Mouse (Mus musculus): ENCODE data around the gene Exo5. TPM values are rescaled to one million over a fixed set of nuclear protein-coding genes. Genes with fewer than 3 reads are reported as not detected.

Gene Exo5
- polyA plus RNA-seq, 1 experiment from 2014 or later: 10.8 TPM

GRCm38 (mm10) chr4:120952163-120952562, 27.3 kb upstream of the Exo5 start:
- Histone ChIP-seq H3K4me1 (ENCODE audit: control insufficient read depth in 2 of 2, insufficient read depth in 2 of 2, low read length in 2 of 2) (peaks cover 0 to 8% of the 10 kb centered on the region in 2 experiments; a peak in 2 of 4 replicates), H3K4me2 (ENCODE audit: low read length) (peak overlapping the region; percentile 80), H3K9me3 (ENCODE audit: control insufficient read depth, low read length) (no peaks in the 10 kb centered on the region), H3K36me3 (ENCODE audit: control insufficient read depth, insufficient read depth, low read length) (peaks cover 4% of the 10 kb centered on the region), H3K4me3 (ENCODE audit: control insufficient read depth in 1 of 2, insufficient read depth in 1 of 2, low read depth in 1 of 2, low read length in 2 of 2) (peak overlapping the region; percentile 82 to 86; a peak in 3 of 4 replicates), H3K27me3 (ENCODE audit: control insufficient read depth, insufficient read depth, low read length) (no peaks in the 10 kb centered on the region), H3K27ac (replicated peaks in 1 of 2; ENCODE audit: control insufficient read depth in 1 of 2, insufficient read depth in 1 of 2, low read depth in 2 of 2, low read length in 2 of 2) (peak overlapping the region; percentile 93 to 96), H3K9ac (ENCODE audit: low read length) (peak overlapping the region; percentile 93)
- peak; percentile 28; the same call in 1 of the 2 replicates for ATAC-seq (ENCODE audit: insufficient number of reproducible peaks, insufficient read depth, low FRiP score, low read depth)
- WGBS: 38% methylated on average over 6 of the region's 6 CpGs

GRCm38 (mm10) chr4:120951428-120951973, 26.7 kb upstream of the Exo5 start, which contains the start of gene Zfp69:
Zfp69 (minus strand) TSS chr4:120951699.
- H3K27ac ChIP-seq (replicated peaks in 1 of 2; ENCODE audit: control insufficient read depth in 1 of 2, insufficient read depth in 1 of 2, low read depth in 2 of 2, low read length in 2 of 2): peak within 1 kb of the TSS; percentile 93 to 96

DNA sequence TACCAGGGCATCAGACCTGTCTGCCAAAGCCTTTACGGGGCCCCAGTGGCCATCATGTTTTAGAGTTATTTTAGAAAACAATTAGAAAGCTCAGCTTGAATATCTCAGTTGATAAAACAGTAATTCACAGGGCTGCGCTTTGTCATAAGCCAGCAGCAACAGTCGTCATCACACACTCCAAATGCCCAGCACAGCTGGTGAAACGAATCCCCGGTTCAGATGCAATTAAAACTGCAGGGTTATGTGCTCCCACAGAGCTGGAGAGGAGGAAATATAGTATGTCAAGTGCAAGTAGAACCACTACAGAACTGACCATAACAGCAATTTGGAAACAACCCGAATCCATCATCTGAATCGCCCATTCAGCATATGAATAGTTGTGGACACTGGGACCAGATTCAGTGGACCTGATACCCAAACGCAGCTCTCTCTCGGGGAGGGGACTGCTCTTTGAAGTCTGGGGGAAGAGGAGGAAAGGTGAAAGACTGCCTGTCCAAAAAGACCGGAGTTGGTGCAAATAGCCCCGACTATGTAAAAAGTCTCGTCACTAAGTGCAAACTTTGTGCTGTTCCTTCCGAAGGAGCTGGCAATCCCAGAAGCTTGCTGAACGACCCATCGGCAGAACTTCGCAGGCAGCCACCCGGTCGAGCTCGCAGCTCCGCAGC, 26.1 kb upstream of the Exo5 start:
- Histone ChIP-seq H3K27me3 (ENCODE audit: control insufficient read depth, insufficient read depth, low read length) (no peaks in the 10 kb centered on the region), H3K9ac (ENCODE audit: low read length) (peak overlapping the region; percentile 93), H3K9me3 (ENCODE audit: control insufficient read depth, low read length) (no peaks in the 10 kb centered on the region), H3K4me1 (ENCODE audit: control insufficient read depth in 2 of 2, insufficient read depth in 2 of 2, low read length in 2 of 2) (peaks cover 0 to 8% of the 10 kb centered on the region in 2 experiments; a peak in 2 of 4 replicates), H3K36me3 (ENCODE audit: control insufficient read depth, insufficient read depth, low read length) (peaks cover 16% of the 10 kb centered on the region), H3K4me2 (ENCODE audit: low read length) (peak overlapping the region; percentile 80), H3K4me3 (ENCODE audit: control insufficient read depth in 1 of 2, insufficient read depth in 1 of 2, low read depth in 1 of 2, low read length in 2 of 2) (peak overlapping the region; percentile 82 to 86), H3K27ac (replicated peaks in 1 of 2; ENCODE audit: control insufficient read depth in 1 of 2, insufficient read depth in 1 of 2, low read depth in 2 of 2, low read length in 2 of 2) (peak overlapping the region; percentile 87 to 93)
- WGBS: 1% methylated on average over 20 of the region's 20 CpGs
- 0 out of 2 replicates have a peak, but pooled peaks have one; percentile 21 for ATAC-seq (ENCODE audit: insufficient number of reproducible peaks, insufficient read depth, low FRiP score, low read depth)

More at GRCm38 (mm10) chr4:120951428-120951973, 26.7 kb upstream of the Exo5 start, which contains the start of gene Zfp69:
- H3K9me3 ChIP-seq (ENCODE audit: control insufficient read depth, low read length): no peaks in the 10 kb centered on the region
- peaks cover 0 to 8% of the 10 kb centered on the region in 2 experiments; a peak in 2 of 4 replicates for H3K4me1 ChIP-seq (ENCODE audit: control insufficient read depth in 2 of 2, insufficient read depth in 2 of 2, low read length in 2 of 2)
- peak within 1 kb of the TSS; percentile 82 to 86 for H3K4me3 ChIP-seq (ENCODE audit: control insufficient read depth in 1 of 2, insufficient read depth in 1 of 2, low read depth in 1 of 2, low read length in 2 of 2)
- H3K4me2 ChIP-seq (ENCODE audit: low read length): peak within 1 kb of the TSS; percentile 80
- peaks cover 11% of the 10 kb centered on the region for H3K36me3 ChIP-seq (ENCODE audit: control insufficient read depth, insufficient read depth, low read length)
- WGBS: under 1% methylated on average over 52 of the region's 60 CpGs
- H3K9ac ChIP-seq (ENCODE audit: low read length): peak within 1 kb of the TSS; percentile 93
- peak; percentile 95 for ATAC-seq (ENCODE audit: insufficient number of reproducible peaks, insufficient read depth, low FRiP score, low read depth)
- H3K27me3 ChIP-seq (ENCODE audit: control insufficient read depth, insufficient read depth, low read length): no peaks in the 10 kb centered on the region

DNA sequence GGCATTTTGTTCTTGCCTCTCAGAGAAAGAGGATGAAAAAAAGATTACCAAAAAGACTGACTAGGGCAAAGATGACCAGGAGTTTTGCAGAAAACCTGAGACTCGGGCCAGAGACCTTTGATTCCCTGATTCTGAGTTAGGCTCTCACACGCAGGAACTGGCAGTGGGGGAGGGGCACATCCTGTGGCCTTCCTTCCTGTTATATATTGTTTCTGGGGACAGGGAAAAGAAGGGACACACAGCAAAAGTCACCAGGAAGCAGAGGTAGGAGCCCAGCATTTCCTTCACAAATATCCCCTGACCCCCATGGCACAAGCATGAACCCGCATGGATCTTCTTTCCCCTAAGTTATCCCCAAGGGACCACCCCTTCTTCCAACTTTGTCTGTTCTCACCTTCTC, 24.1 kb upstream of the Exo5 start:
- ATAC-seq (ENCODE audit: insufficient number of reproducible peaks, insufficient read depth, low FRiP score, low read depth): no peak
- H3K4me1 ChIP-seq (ENCODE audit: control insufficient read depth in 2 of 2, insufficient read depth in 2 of 2, low read length in 2 of 2): peaks cover 0 to 8% of the 10 kb centered on the region in 2 experiments; a peak in 2 of 4 replicates
- WGBS: 54% methylated on average over 3 of the region's 3 CpGs
- H3K27me3 ChIP-seq (ENCODE audit: control insufficient read depth, insufficient read depth, low read length): no peaks in the 10 kb centered on the region
- peak overlapping the region; percentile 93; the same call in 1 of the 2 replicates for H3K9ac ChIP-seq (ENCODE audit: low read length)
- peak overlapping the region; percentile 2 to 82; a peak in 2 of 4 replicates for H3K4me3 ChIP-seq (ENCODE audit: control insufficient read depth in 1 of 2, insufficient read depth in 1 of 2, low read depth in 1 of 2, low read length in 2 of 2)
- peak overlapping the region; percentile 1 to 93; a peak in 3 of 4 replicates for H3K27ac ChIP-seq (replicated peaks in 1 of 2; ENCODE audit: control insufficient read depth in 1 of 2, insufficient read depth in 1 of 2, low read depth in 2 of 2, low read length in 2 of 2)
- no peaks in the 10 kb centered on the region for H3K9me3 ChIP-seq (ENCODE audit: control insufficient read depth, low read length)
- H3K4me2 ChIP-seq (ENCODE audit: low read length): peak overlapping the region; percentile 80
- peaks cover 32% of the 10 kb centered on the region for H3K36me3 ChIP-seq (ENCODE audit: control insufficient read depth, insufficient read depth, low read length)

- Histone ChIP-seq H3K27me3 (ENCODE audit: control insufficient read depth, insufficient read depth, low read length) (no peaks in the 10 kb centered on the region), H3K4me2 (ENCODE audit: low read length) (no peak overlapping the region), H3K27ac (replicated peaks in 1 of 2; ENCODE audit: control insufficient read depth in 1 of 2, insufficient read depth in 1 of 2, low read depth in 2 of 2, low read length in 2 of 2) (no peak overlapping the region), H3K4me1 (ENCODE audit: control insufficient read depth in 2 of 2, insufficient read depth in 2 of 2, low read length in 2 of 2) (no peaks in the 10 kb centered on the region), H3K9ac (ENCODE audit: low read length) (no peak overlapping the region), H3K36me3 (ENCODE audit: control insufficient read depth, insufficient read depth, low read length) (peaks cover 41% of the 10 kb centered on the region), H3K9me3 (ENCODE audit: control insufficient read depth, low read length) (peaks cover 9% of the 10 kb centered on the region), H3K4me3 (ENCODE audit: control insufficient read depth in 1 of 2, insufficient read depth in 1 of 2, low read depth in 1 of 2, low read length in 2 of 2) (no peak overlapping the region)
- WGBS: 57% methylated on average over 3 of the region's 3 CpGs
- no peak for ATAC-seq (ENCODE audit: insufficient number of reproducible peaks, insufficient read depth, low FRiP score, low read depth)
Measured at GRCm38 (mm10) chr4:120935006-120935405, 10.2 kb upstream of the Exo5 start.

GRCm38 (mm10) chr4:120930736-120931135, 5.9 kb upstream of the Exo5 start:
- Histone ChIP-seq H3K27me3 (ENCODE audit: control insufficient read depth, insufficient read depth, low read length) (no peaks in the 10 kb centered on the region), H3K36me3 (ENCODE audit: control insufficient read depth, insufficient read depth, low read length) (peaks cover 41% of the 10 kb centered on the region), H3K4me3 (ENCODE audit: control insufficient read depth in 1 of 2, insufficient read depth in 1 of 2, low read depth in 1 of 2, low read length in 2 of 2) (no peak overlapping the region), H3K9me3 (ENCODE audit: control insufficient read depth, low read length) (peaks cover 9% of the 10 kb centered on the region), H3K27ac (replicated peaks in 1 of 2; ENCODE audit: control insufficient read depth in 1 of 2, insufficient read depth in 1 of 2, low read depth in 2 of 2, low read length in 2 of 2) (no peak overlapping the region), H3K4me2 (ENCODE audit: low read length) (no peak overlapping the region), H3K4me1 (ENCODE audit: control insufficient read depth in 2 of 2, insufficient read depth in 2 of 2, low read length in 2 of 2) (no peaks in the 10 kb centered on the region), H3K9ac (ENCODE audit: low read length) (no peak overlapping the region)
- ATAC-seq (ENCODE audit: insufficient number of reproducible peaks, insufficient read depth, low FRiP score, low read depth): no peak
- 92% methylated on average over 18 of the region's 18 CpGs for WGBS

GRCm38 (mm10) chr4:120928686-120929085, 3.9 kb upstream of the Exo5 start:
- H3K27me3 ChIP-seq (ENCODE audit: control insufficient read depth, insufficient read depth, low read length): no peaks in the 10 kb centered on the region
- no peak overlapping the region for H3K27ac ChIP-seq (replicated peaks in 1 of 2; ENCODE audit: control insufficient read depth in 1 of 2, insufficient read depth in 1 of 2, low read depth in 2 of 2, low read length in 2 of 2)
- peaks cover 0 to 3% of the 10 kb centered on the region in 2 experiments; a peak in 1 of 4 replicates for H3K4me1 ChIP-seq (ENCODE audit: control insufficient read depth in 2 of 2, insufficient read depth in 2 of 2, low read length in 2 of 2)
- H3K4me2 ChIP-seq (ENCODE audit: low read length): no peak overlapping the region
- H3K9ac ChIP-seq (ENCODE audit: low read length): no peak overlapping the region
- no peak for ATAC-seq (ENCODE audit: insufficient number of reproducible peaks, insufficient read depth, low FRiP score, low read depth)
- peaks cover 25% of the 10 kb centered on the region for H3K36me3 ChIP-seq (ENCODE audit: control insufficient read depth, insufficient read depth, low read length)
- H3K4me3 ChIP-seq (ENCODE audit: control insufficient read depth in 1 of 2, insufficient read depth in 1 of 2, low read depth in 1 of 2, low read length in 2 of 2): no peak overlapping the region
- H3K9me3 ChIP-seq (ENCODE audit: control insufficient read depth, low read length): peaks cover 9% of the 10 kb centered on the region
- 75% methylated on average over 3 of the region's 3 CpGs for WGBS

Measured in heart, embryonic 14.5 days (tissue).